Mouse (Mus musculus) thymus, adult 2 months (tissue): ENCODE data around the gene Vegfb. TPM values are rescaled to one million over a fixed set of nuclear protein-coding genes. Genes with fewer than 3 reads are reported as not detected.

Experiments used
- DNase-seq: peaks from one replicate; pipeline ENCODE4 v3.0.0; 2021
- H3K27ac ChIP-seq: fragments of 200-500 bp; 2 replicates; pipeline ENCODE4 v1.5.1; 2012; ENCODE audit warnings: low read length, control low read depth; ENCODE audit not compliant: control insufficient read depth, insufficient read depth
- H3K27me3 ChIP-seq: fragments of 200-500 bp; 2 replicates; pipeline ENCODE4 v1.6.1; 2012; ENCODE audit warnings: mild to moderate bottlenecking, low read length, moderate library complexity, mixed read lengths; ENCODE audit not compliant: control insufficient read depth, insufficient read depth
- H3K36me3 ChIP-seq: fragments of 200-500 bp; 2 replicates; pipeline ENCODE4 v1.6.1; 2012; ENCODE audit warnings: mild to moderate bottlenecking, low read length, moderate library complexity; ENCODE audit not compliant: control insufficient read depth, insufficient read depth
- H3K4me1 ChIP-seq: fragments of 200-500 bp; replicated peaks from 2 replicates; pipeline ENCODE4 v1.6.1; 2012; ENCODE audit warnings: low read length; ENCODE audit not compliant: control insufficient read depth, insufficient read depth
- H3K4me3 ChIP-seq: fragments of 200-500 bp; 2 replicates; pipeline ENCODE4 v1.5.1; 2012; ENCODE audit warnings: mild to moderate bottlenecking, low read length, control low read depth, moderate library complexity; ENCODE audit not compliant: control insufficient read depth, insufficient read depth
- CTCF ChIP-seq: fragments of 200-500 bp; IDR thresholded peaks from 2 replicates; pipeline ENCODE4 v1.5.1; 2012; ENCODE audit warnings: mild to moderate bottlenecking, control low read depth, low read length, moderate library complexity, borderline replicate concordance; ENCODE audit not compliant: control insufficient read depth, poor library complexity, insufficient read depth; ENCODE audit errors: extremely low read depth
- POLR2A ChIP-seq: fragments of 200-500 bp; IDR thresholded peaks from 2 replicates; pipeline ENCODE4 v1.6.1; 2012; ENCODE audit warnings: mild to moderate bottlenecking, low read length, control low read depth, moderate library complexity; ENCODE audit not compliant: control insufficient read depth, poor library complexity, insufficient read depth; ENCODE audit errors: extremely low read depth
- WGBS: fragments of 180-500 bp; shearing (Covaris S2); methylation state at CpG from one replicate; pipeline ENCODE4 v1.1.7; 2018; 5-methylcytosine and 5-hydroxymethylcytosine counted together
- polyA plus RNA-seq: library from polyadenylated mRNA; depleted of rRNA; stranded (reverse); fragments of >200 nt; gene quantifications from 2 replicates; pipeline ENCODE4 v1.2.3, GENCODE M21; 2012

The Vegfb gene
- polyA plus RNA-seq, 1 experiment: 38.4 TPM

DNA sequence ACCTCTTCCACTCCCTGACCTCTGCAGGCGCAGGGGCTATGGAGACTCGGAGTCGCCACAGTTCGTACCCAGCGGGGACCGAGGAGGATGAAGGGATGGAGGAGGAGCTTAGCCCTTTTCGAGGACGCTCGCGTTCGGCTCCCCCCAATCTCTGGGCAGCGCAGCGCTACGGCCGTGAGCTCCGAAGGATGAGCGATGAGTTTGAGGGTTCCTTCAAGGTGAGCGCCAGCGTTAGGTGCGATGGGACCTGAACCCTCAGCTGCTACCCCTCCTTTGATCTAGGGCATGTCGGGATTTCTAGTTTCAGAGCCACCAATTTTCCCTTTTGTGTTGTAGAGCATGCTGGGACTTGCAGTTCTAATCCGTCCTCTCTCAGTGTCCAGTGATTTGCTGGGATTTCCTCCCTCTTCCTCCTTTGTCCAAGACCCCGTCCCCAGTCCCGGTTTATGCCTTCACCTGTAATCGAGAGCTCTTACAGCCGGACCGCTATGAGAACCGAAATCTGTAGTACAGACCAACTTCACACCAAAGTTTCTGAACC is 36.8 kb downstream of the Vegfb start:
- no peaks in the 10 kb centered on the region for H3K36me3 ChIP-seq
- WGBS: under 1% methylated on average over 28 of the region's 28 CpGs
- peak; percentile 47 for DNase-seq
- peak overlapping the region; percentile 70 for H3K4me3 ChIP-seq
- no peak for TF ChIP-seq POLR2A
- no peak for TF ChIP-seq CTCF
- H3K27ac ChIP-seq: peak overlapping the region; percentile 73
- no peaks in the 10 kb centered on the region for H3K27me3 ChIP-seq
- peaks cover 20% of the 10 kb centered on the region for H3K4me1 ChIP-seq

DNA sequence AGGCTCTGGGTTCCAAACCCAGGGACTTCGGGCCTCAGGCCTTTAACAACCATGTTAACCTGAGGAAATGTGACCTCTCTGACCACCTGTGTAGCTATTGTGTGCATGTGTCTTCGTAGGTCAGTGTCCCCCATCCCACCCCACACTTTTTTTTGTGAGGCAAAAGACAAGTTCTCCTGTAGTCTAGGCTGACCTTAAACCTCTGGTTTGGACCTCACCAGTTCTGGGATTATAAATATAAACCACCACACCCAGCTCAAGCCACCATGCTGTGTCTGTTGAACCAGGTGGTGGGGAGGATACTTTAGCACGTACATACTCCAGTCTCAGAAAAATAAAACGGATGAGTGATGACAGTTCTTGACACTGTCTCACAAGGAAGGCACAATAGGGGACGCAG is 37.5 kb downstream of the Vegfb start:
- Histone ChIP-seq H3K4me1 (peaks cover 20% of the 10 kb centered on the region), H3K27ac (no peak overlapping the region), H3K27me3 (no peaks in the 10 kb centered on the region), H3K36me3 (no peaks in the 10 kb centered on the region), H3K4me3 (no peak overlapping the region)
- TF ChIP-seq POLR2A: no peak
- WGBS: 88% methylated on average over 5 of the region's 5 CpGs
- DNase-seq: no peak

DNA sequence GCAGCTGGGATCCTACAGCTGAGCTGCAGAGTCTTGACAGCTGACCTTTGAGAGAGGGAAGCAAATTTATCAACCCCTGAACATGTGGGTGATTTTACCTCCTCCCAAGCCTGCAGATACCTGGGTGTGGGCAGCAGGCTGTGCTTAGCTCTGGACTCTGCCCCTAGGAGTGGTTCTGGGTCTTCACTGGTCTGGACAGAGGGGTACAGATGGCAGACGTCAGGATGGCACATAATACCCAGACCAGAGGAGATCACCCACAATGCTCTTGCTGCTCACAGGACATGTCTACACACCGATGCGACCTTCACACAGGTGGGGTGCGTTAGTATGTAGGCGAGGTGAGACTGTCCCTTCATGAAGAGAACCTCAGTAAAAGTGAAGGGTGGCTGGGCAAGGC is 37.9 kb downstream of the Vegfb start:
- TF ChIP-seq CTCF (no peak), POLR2A (no peak)
- H3K4me3 ChIP-seq: no peak overlapping the region

DNA sequence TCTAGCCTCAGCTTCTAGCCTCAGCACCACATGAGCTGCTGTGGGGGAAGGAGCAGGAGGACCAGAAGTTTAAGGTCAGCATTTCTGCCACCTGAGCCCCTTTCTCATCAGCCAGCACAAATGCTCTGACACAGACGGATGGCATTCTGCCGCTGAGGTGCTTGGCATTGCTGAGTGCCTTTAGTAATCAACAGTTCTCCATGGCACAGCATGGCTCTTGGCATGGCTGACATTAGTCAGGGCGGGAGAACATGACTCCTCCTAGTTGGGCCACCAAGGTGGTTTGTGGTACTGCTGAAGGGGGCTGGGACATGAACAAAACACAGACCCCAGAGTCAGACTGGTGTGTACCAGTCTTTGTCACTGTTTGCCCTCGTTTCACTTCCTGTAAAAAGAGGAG is 39.3 kb downstream of the Vegfb start:
- TF ChIP-seq POLR2A (no peak), CTCF (no peak)
- DNase-seq: no peak
- Histone ChIP-seq H3K4me1 (peaks cover 20% of the 10 kb centered on the region), H3K36me3 (no peaks in the 10 kb centered on the region), H3K27me3 (no peaks in the 10 kb centered on the region), H3K4me3 (no peak overlapping the region), H3K27ac (no peak overlapping the region)
- 80% methylated on average over 4 of the region's 4 CpGs for WGBS

More for the DNA sequence above, 37.9 kb downstream of the Vegfb start:
- no peak for DNase-seq
- no peaks in the 10 kb centered on the region for H3K36me3 ChIP-seq
- no peak overlapping the region for H3K27ac ChIP-seq
- 97% methylated on average over 5 of the region's 5 CpGs for WGBS
- no peaks in the 10 kb centered on the region for H3K27me3 ChIP-seq
- peaks cover 20% of the 10 kb centered on the region for H3K4me1 ChIP-seq

DNA sequence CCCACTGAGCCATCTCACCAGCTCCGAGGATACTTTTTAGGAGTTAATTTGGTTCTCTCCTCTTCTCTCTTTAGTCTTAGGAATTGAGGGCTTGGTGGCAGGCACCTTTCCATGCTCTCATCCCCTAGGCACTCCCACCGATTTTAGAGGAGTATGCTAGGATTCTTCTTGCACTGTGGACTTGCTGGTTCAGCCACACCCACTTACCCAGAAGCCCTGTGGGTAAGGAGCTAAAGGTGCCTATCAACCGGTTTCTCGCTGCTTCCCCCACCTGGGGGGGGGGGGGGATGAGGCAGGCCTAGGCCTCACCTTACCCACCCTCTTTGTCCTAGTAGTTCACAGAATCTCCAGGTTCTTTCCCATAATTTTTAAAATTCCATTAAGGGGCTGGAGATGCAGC is 39.7 kb downstream of the Vegfb start:
- H3K27me3 ChIP-seq: no peaks in the 10 kb centered on the region
- no peak overlapping the region for H3K4me3 ChIP-seq
- TF ChIP-seq POLR2A: no peak
- TF ChIP-seq CTCF: no peak
- peaks cover 19% of the 10 kb centered on the region for H3K4me1 ChIP-seq
- no peak overlapping the region for H3K27ac ChIP-seq
- H3K36me3 ChIP-seq: no peaks in the 10 kb centered on the region
- whole genome bisulfite sequencing: 88% methylated on average over 4 of the region's 4 CpGs
- DNase-seq: no peak

DNA sequence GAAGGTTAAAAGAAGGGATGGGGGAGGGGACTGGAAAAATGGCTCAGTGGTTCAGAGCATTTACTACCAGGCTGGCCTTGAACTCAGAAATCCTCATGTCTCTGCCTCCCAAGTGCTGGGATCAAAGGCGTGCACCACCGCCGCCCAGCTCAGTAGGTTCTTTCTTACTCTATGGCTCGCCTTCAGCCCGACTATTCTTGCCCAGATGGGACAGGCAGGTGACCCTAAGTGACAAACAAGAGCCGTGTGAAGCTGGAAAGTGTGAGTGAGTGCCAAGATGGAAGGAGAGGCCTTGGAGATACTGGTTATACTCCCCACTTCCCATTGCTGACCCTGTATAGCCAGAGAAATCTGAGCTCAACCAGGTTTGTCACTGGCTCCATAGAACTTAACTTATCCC is 43.7 kb downstream of the Vegfb start:
- Histone ChIP-seq H3K36me3 (no peaks in the 10 kb centered on the region), H3K27ac (no peak overlapping the region), H3K4me1 (peaks cover 16% of the 10 kb centered on the region), H3K4me3 (no peak overlapping the region), H3K27me3 (no peaks in the 10 kb centered on the region)
- TF ChIP-seq CTCF (no peak), POLR2A (no peak)
- WGBS: 99% methylated on average over 6 of the region's 6 CpGs
- no peak for DNase-seq

DNA sequence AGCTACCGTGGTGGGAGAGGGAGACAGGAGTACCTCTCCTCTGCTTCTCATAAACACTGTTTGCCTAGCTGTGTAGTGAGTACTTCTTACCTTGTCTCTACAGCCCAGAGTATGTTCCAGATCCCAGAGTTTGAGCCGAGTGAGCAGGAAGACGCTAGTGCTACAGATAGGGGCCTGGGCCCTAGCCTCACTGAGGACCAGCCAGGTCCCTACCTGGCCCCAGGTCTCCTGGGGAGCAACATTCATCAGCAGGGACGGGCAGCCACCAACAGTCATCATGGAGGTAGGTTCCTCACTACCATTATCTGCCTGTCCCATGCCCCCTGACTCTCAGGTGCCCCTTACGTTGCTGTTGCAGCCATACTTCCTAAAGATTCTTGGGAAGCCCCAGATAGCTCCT is 44.7 kb downstream of the Vegfb start:
- Histone ChIP-seq H3K4me3 (peak overlapping the region; percentile 44), H3K27ac (peak overlapping the region; percentile 8; the same call in 1 of the 2 replicates), H3K36me3 (no peaks in the 10 kb centered on the region), H3K27me3 (no peaks in the 10 kb centered on the region), H3K4me1 (peaks cover 12% of the 10 kb centered on the region)
- no peak for TF ChIP-seq CTCF
- TF ChIP-seq POLR2A: no peak; the same call in 1 of the 2 replicates
- WGBS: 44% methylated on average over 5 of the region's 5 CpGs
- no peak for DNase-seq
